Mouse (Mus musculus): ENCODE data around the gene Luc7l2. TPM values are rescaled to one million over a fixed set of nuclear protein-coding genes. Genes with fewer than 3 reads are reported as not detected.
"Not testable (repeated sequence)": the region's sequence is repeated elsewhere in the genome, so short reads cannot be mapped to it uniquely, and the experiment has no call there.

The Luc7l2 gene
- polyA plus RNA-seq (2012; rRNA removed) = 9.9 and 16.4 TPM in 2 replicates

DNA sequence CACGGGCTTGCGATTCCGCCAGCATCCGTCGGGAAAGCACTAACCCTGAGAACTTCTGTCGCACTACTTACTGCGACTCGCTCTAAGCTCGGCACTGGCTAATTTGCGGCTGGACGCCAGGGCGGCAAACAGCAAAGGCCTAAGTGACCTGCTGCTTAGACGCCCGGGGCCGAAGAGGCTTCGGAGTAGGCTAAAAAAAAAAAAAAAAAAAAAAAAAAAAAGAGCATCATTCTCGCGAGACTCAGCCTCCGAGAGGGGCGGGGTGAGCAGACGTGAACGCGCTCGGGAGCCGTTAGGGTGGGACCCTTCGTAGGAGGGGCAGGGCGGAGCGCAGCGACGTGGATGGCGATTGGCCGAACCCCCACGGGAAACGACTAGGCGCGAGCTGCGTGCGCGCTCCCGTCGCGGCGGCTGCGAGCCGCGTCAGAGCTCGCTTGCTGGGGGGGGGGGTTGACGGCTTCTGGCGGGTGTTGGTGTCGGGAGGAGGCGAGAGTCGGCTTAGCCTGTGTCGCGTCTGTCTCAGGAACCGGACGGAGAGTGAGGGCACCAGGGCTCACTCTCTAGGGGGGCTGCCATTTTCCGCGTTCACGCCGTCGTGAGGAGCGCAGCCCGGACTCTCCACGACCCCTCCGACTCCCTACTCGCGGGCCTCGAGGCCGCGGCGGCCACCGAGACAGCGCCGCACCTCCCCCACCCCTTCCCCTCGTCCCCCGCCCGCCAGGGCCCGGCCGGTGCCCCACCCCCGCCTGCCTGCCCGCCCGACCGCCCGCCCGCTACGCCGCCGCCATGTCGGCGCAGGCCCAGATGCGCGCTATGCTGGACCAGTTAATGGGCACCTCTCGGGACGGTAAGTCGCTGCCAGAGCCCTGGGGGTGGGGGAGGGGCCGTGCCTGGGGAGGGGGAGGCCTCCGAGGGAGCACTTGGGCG is at the start of gene Luc7l2:
Luc7l2 (plus strand) TSS at position 273 of the 927 bp plus-strand sequence.
- WGBS = under 1% methylated on average over 98 of the region's 98 CpGs
- DNase-seq (ENCODE audit: low read depth, low spot score) = peak; percentile 74

DNA sequence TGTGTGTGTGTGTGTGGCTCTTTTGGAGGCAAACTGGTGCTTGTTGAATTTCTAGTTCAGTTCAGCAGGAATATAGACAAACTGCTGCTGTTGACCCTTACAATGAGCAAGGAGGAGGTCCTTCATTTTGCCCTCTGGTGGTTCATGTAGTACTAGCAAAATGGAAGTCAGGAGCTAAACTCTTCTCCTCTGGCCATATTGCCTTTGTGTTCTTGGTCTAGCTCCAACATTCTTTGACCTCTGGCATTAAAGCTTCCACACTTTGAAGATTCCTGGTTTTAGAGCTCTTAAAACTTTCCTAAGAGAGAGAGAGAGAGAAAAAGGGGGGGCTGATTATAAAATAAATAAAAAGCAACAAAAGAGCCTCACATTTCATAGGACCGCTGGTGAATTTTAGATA is 39.0 kb upstream of the Luc7l2 start:
- no peak for DNase-seq (ENCODE audit: low read depth, low spot score)
- 72% methylated on average over 1 of the region's 1 CpGs for WGBS

DNA sequence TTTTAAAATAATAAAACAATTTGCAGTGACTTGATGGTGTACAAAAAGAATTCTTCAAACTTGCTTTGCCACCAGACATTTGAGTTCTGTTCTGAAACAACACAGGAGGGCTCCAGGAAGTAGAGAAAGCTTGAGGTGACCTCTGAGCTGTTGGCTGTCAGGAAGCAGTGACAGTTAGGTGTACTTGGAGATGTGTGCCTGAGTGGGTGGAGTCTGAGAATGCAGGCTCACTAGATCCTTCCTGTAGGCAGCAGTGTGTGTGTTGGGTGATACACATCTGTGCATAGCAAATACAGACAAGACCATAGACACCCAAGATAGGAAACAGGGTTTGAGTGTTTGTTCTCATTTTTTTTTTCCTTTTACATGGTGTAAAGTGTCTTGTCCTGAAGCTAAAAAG is 38.3 kb upstream of the Luc7l2 start:
- DNase-seq (ENCODE audit: low read depth, low spot score) = no peak

DNA sequence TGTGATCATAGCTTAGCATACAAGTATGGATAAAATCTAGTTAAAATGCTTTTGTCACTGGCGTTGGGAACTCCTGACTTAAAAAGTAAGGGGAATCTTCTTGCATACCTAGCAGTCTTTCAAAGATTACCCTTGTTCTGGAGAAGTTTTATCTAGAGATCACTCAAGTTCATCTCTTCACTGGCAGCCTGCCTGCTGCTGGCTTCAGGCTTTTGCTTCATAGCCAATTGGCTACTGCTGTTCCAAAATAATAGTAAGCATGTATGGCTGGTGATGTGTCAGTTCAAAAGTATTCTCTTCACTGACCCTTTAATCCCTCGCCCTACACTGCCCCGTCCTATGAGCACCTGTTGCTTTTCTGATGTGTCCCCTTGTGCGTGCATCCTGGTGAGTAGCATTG is 35.9 kb upstream of the Luc7l2 start:
- 89% methylated on average over 4 of the region's 4 CpGs for WGBS
- no peak for DNase-seq (ENCODE audit: low read depth, low spot score)

GRCm38 (mm10) chr6:38523851-38524250 is 27.3 kb upstream of the Luc7l2 start:
- WGBS = 9% methylated on average over 8 of the region's 8 CpGs
- DNase-seq (ENCODE audit: low read depth, low spot score) = no peak

GRCm38 (mm10) chr6:38531211-38531820 is 19.8 kb upstream of the Luc7l2 start:
- 49% methylated on average over 5 of the region's 5 CpGs for WGBS
- no peak for DNase-seq (ENCODE audit: low read depth, low spot score)

DNA sequence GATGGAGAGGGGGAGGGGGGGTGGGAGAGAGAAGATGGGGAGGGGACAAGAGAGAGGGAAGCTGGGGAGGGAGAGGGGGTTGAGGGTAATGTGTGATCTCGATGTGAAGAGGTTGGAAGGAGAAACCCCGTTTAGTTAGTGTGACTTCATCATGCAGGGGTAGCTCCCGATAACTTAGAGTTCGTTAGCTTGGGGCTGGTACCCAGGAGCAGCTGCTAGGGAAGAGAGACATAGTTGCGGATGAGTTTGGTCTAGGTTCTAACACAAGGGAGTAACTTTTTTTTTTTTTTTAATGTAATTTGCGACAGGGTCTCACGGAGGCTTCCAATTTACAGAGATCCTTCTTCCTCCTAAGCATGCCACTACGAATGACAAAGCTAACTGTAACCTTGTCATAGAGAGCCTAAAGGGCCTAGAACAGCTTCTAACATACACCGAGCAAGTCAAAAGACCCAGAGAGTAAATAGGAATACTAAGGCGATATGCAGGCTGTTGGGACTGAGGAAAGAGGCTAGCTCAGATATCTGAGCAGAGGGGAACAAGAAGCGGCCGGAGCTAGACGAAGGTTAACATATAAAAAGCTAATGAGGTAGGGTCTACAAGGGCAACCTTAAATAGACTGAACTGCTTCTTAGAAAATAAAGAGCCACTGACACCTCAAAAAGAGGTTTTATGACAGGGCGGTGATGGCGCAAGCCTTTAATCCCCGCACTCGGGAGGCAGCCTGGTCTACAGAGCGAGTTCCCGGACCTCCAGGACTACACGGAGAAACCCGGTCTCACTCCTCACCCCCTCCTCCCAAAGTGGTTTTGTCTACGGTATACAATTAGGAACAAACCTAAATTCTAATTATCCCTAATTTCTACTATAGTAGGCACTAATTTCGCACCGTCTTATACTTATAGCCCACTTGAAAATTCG is 18.4 kb upstream of the Luc7l2 start:
- 3% methylated on average over 25 of the region's 25 CpGs for WGBS
- DNase-seq (ENCODE audit: low read depth, low spot score) = no peak

DNA sequence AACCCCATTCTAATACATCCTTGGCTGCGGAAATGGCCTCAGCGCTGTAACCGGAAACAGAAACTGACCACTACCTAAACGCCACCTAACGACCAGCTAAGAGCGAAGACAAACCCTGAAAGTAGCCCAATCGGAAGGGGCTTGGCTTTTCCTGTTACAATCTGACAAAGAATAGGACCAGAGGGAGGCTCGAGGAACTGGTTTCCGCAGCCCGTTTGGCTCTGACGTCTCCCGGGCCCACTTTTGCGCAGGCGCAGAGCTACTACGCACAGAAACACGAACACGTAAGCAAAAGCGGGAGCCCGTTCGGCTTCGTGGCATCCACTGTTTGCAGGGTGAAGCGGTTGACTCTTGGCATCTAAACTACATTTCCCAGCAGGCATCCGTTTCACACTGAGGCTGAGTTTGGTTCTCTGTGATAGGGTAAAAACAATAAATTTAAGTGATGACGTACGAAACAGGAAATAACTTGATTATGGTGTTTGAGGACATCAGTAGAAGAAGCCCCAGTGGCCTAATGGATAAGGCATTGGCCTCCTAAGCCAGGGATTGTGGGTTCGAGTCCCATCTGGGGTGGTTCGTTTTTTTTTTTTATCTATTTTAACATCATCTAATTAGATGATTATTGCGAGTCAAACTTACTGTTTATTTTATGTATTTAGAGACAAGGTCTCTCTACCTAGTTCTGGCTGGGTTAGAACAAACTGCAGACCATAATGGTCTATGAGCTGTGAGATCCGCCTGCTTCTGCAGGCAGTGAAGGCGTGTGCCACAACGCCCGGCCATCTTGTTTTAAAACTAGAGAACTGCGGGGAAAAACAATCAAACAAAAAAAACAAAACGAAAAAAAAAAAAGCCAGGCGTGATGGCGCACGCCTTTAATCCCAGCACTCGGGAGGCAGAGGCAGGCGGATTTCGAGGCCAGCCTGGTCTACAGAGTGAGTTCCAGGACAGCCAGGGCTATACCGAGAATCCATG is 17.4 kb upstream of the Luc7l2 start, which contains the start of gene Fmc1:
Fmc1 (plus strand) TSS at position 75 of the 978 bp plus-strand sequence.
- 1% methylated on average over 41 of the region's 41 CpGs for WGBS
- DNase-seq (ENCODE audit: low read depth, low spot score) = peak; percentile 99

- under 1% methylated on average over 53 of the region's 53 CpGs for WGBS
- DNase-seq (ENCODE audit: low read depth, low spot score) = peak; percentile 94
Observed at GRCm38 (mm10) chr6:38534640-38535365, 16.3 kb upstream of the Luc7l2 start.

DNA sequence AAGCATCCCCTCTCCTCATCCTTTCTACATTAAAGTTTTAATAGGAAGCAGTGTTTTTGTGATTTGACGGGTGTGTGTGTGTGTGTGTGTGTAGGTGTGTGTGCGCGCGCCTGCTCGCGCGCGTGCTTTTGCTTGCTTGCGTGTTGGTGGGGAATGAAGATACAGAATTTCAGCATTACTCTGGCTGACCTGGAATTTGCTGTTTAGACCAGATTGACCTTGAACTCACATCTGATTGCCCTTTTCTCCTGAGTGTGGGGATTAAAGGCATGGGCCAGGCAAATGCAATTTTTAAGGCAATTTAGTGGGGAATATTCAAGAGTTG is 15.8 kb upstream of the Luc7l2 start:
- DNase-seq (ENCODE audit: low read depth, low spot score) = no peak
- under 1% methylated on average over 9 of the region's 9 CpGs for WGBS

- 85% methylated on average over 1 of the region's 1 CpGs for WGBS
- no peak for DNase-seq (ENCODE audit: low read depth, low spot score)
Observed at GRCm38 (mm10) chr6:38535788-38536187, 15.3 kb upstream of the Luc7l2 start.

DNA sequence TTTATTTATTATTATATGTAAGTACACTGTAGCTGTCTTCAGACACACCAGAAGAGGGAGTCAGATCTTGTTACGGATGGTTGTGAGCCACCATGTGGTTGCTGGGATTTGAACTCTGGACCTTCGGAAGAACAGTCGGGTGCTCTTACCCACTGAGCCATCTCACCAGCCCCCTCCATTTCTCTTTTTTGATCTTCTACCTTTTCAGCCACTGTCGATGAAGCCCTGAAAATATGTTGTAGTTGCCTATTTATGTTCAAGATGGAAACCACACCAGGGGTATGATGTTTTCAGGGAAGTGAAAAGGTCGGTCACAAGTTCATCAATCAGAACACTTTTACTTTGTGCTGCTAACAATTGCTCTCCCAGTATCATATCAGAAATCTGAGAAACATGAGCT is 7.0 kb upstream of the Luc7l2 start:
- DNase-seq (ENCODE audit: low read depth, low spot score) = not testable (repeated sequence)
- WGBS = 91% methylated on average over 5 of the region's 5 CpGs

DNA sequence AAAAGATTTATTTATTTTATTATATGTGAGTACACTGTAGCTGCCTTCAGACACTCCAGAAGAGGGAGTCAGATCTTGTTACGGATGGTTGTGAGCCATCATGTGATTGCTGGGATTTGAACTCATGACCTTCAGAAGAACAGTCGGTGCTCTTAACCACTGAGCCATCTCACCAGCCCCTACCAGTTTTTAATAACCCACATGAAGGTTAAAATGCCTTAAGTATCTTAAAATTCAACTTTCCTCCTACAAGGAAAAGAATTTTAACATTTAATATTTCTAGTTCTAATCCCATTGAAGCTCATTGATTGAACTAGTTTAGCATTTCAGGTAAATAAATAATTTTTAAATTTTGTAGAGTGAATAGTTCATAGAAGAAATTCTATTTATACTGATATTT is 4.1 kb upstream of the Luc7l2 start:
- DNase-seq (ENCODE audit: low read depth, low spot score) = not testable (repeated sequence)
- 90% methylated on average over 2 of the region's 2 CpGs for WGBS

- no peak for DNase-seq (ENCODE audit: low read depth, low spot score)
- 88% methylated on average over 1 of the region's 1 CpGs for WGBS
Observed at GRCm38 (mm10) chr6:38547707-38548106, 3.4 kb upstream of the Luc7l2 start.

- not testable (repeated sequence) for DNase-seq (ENCODE audit: low read depth, low spot score)
- 95% methylated on average over 7 of the region's 7 CpGs for WGBS
Observed at GRCm38 (mm10) chr6:38548595-38548994, 2.5 kb upstream of the Luc7l2 start.

DNA sequence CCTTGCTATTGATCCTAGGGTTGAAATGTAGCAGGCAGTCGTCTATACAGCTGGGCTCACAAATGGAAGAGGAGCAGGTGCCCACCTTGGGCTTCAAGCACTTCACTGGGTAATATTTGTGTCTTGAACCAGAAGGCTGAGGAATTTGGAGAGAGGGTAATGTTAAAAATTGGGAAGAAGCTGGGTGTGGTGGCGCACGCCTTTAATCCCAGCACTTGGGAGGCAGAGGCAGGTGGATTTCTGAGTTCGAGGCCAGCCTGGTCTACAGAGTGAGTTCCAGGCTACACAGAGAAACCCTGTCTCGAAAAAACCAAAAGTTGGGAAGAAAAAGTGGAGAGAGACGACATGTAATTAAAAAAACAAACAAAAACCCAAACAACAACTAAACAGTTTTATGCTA is 1.3 kb upstream of the Luc7l2 start:
- WGBS = 68% methylated on average over 6 of the region's 6 CpGs
- not testable (repeated sequence) for DNase-seq (ENCODE audit: low read depth, low spot score)

GRCm38 (mm10) chr6:38550250-38551061 is 678 bp upstream of the Luc7l2 start:
- no peak for DNase-seq (ENCODE audit: low read depth, low spot score)
- 1% methylated on average over 28 of the region's 28 CpGs for WGBS

Measured in large intestine, adult 2 months (tissue).